Mouse (Mus musculus) liver, embryonic 11.5 days (tissue): ENCODE results near the gene Tex2. TPM values are rescaled to one million over a fixed set of nuclear protein-coding genes. Genes with fewer than 3 reads are reported as not detected.

ENCODE experiments used
- ATAC-seq: fragments of 200-750 bp; cut with Nextera tagmentation; replicated peaks from 2 replicates; pipeline ENCODE4 v1.8.0; 2017; ENCODE audit warnings: moderate number of reproducible peaks, mild to moderate bottlenecking, moderate TSS enrichment, moderate library complexity; ENCODE audit not compliant: low FRiP score
- DNase-seq: peaks from one replicate; pipeline ENCODE4 v3.0.0-alpha.2; 2017; ENCODE audit warnings: low spot score
- H3K27ac ChIP-seq: fragments of 300-500 bp; sonication (generic); 2 replicates; pipeline ENCODE4 v1.5.1; 2014; ENCODE audit warnings: mild to moderate bottlenecking, low read depth, low read length, control low read depth
- H3K27me3 ChIP-seq: fragments of 300-500 bp; sonication (generic); replicated peaks from 2 replicates; pipeline ENCODE4 v1.6.1; 2014; ENCODE audit warnings: low read length, mixed read lengths; ENCODE audit not compliant: control insufficient read depth, insufficient read depth
- H3K36me3 ChIP-seq: fragments of 300-500 bp; sonication (generic); 2 replicates; pipeline ENCODE4 v1.6.1; 2014; ENCODE audit warnings: mild to moderate bottlenecking, low read length, moderate library complexity, mixed read lengths; ENCODE audit not compliant: control insufficient read depth, insufficient read depth
- H3K4me1 ChIP-seq: fragments of 300-500 bp; sonication (generic); replicated peaks from 2 replicates; pipeline ENCODE4 v1.6.1; 2014; ENCODE audit warnings: low read length, mixed read lengths; ENCODE audit not compliant: control insufficient read depth, insufficient read depth
- H3K4me2 ChIP-seq: fragments of 300-500 bp; sonication (generic); 2 replicates; pipeline ENCODE4 v1.6.1; 2014; ENCODE audit warnings: mild to moderate bottlenecking, control low read depth, moderate library complexity
- H3K4me3 ChIP-seq: fragments of 300-500 bp; sonication (generic); 2 replicates; pipeline ENCODE4 v1.5.1; 2014; ENCODE audit warnings: low read depth, low read length, control low read depth
- H3K9ac ChIP-seq: fragments of 300-500 bp; sonication (generic); 2 replicates; pipeline ENCODE4 v1.6.1; 2014; ENCODE audit warnings: low read depth, low read length, control low read depth
- H3K9me3 ChIP-seq: fragments of 300-500 bp; sonication (generic); 2 replicates; pipeline ENCODE4 v1.6.1; 2016; ENCODE audit warnings: low read length, inconsistent platforms, mixed read lengths; ENCODE audit not compliant: control insufficient read depth
- WGBS: fragments of 180-500 bp; shearing (Covaris S2); extraction: QIAGEN DNeasy Blood & Tissue Kit; methylation state at CpG from one replicate; pipeline ENCODE4 v1.1.7; 2014; 5-methylcytosine and 5-hydroxymethylcytosine counted together
- polyA plus RNA-seq: library from polyadenylated mRNA; unstranded; fragments of >200 nt; fragmentation: Nextera tagmentation; extraction: Ambion mirVana; gene quantifications from 2 replicates; pipeline ENCODE4 v1.2.1, GENCODE M21; 2014

Tex2 gene
- polyA plus RNA-seq, 1 experiment from 2014 or later = 13.4 TPM

GRCm38 (mm10) chr11:106591183-106591582 is 22.0 kb downstream of the Tex2 start:
- no peak for DNase-seq
- ATAC-seq = no peak
- no peaks in the 10 kb centered on the region for H3K36me3 ChIP-seq
- H3K27ac ChIP-seq = no peak overlapping the region
- H3K27me3 ChIP-seq = no peaks in the 10 kb centered on the region
- H3K4me3 ChIP-seq = no peak overlapping the region
- no peaks in the 10 kb centered on the region for H3K9me3 ChIP-seq
- H3K9ac ChIP-seq = no peak overlapping the region
- H3K4me1 ChIP-seq = peaks cover 24% of the 10 kb centered on the region
- 88% methylated on average over 11 of the region's 11 CpGs for WGBS
- H3K4me2 ChIP-seq = no peak overlapping the region

- no peak for ATAC-seq
- DNase-seq = no peak
- Histone ChIP-seq H3K9me3 (no peaks in the 10 kb centered on the region), H3K9ac (no peak overlapping the region), H3K4me3 (no peak overlapping the region), H3K4me1 (peaks cover 20% of the 10 kb centered on the region), H3K4me2 (no peak overlapping the region), H3K27ac (no peak overlapping the region), H3K36me3 (no peaks in the 10 kb centered on the region; the same call in 1 of the 2 replicates), H3K27me3 (no peaks in the 10 kb centered on the region)
- 72% methylated on average over 5 of the region's 5 CpGs for WGBS
These were observed 23.1 kb downstream of the Tex2 start for GRCm38 (mm10) chr11:106590143-106590542.

GRCm38 (mm10) chr11:106588781-106589180 is 24.4 kb downstream of the Tex2 start:
- H3K4me2 ChIP-seq = no peak overlapping the region
- ATAC-seq (no peak), DNase-seq (no peak)
- H3K36me3 ChIP-seq = no peaks in the 10 kb centered on the region; the same call in 1 of the 2 replicates
- no peaks in the 10 kb centered on the region for H3K9me3 ChIP-seq
- no peak overlapping the region for H3K4me3 ChIP-seq
- no peaks in the 10 kb centered on the region for H3K27me3 ChIP-seq
- H3K4me1 ChIP-seq = peaks cover 19% of the 10 kb centered on the region
- no peak overlapping the region for H3K9ac ChIP-seq
- no peak overlapping the region for H3K27ac ChIP-seq
- WGBS = 33% methylated on average over 8 of the region's 8 CpGs

GRCm38 (mm10) chr11:106587786-106588519 is 25.3 kb downstream of the Tex2 start:
- DNase-seq (no peak), ATAC-seq (no peak)
- Histone ChIP-seq H3K4me2 (no peak overlapping the region), H3K36me3 (no peaks in the 10 kb centered on the region; the same call in 1 of the 2 replicates), H3K9ac (no peak overlapping the region), H3K9me3 (no peaks in the 10 kb centered on the region), H3K4me1 (peaks cover 19% of the 10 kb centered on the region), H3K27me3 (no peaks in the 10 kb centered on the region), H3K27ac (no peak overlapping the region), H3K4me3 (no peak overlapping the region)
- WGBS = 74% methylated on average over 10 of the region's 10 CpGs

- DNase-seq (no peak), ATAC-seq (no peak)
- Histone ChIP-seq H3K27ac (no peak overlapping the region), H3K4me3 (no peak overlapping the region), H3K36me3 (no peaks in the 10 kb centered on the region; the same call in 1 of the 2 replicates), H3K4me1 (peaks cover 5% of the 10 kb centered on the region), H3K27me3 (no peaks in the 10 kb centered on the region), H3K4me2 (no peak overlapping the region), H3K9ac (no peak overlapping the region), H3K9me3 (no peaks in the 10 kb centered on the region)
- 96% methylated on average over 1 of the region's 1 CpGs for WGBS
These were observed 29.4 kb downstream of the Tex2 start for GRCm38 (mm10) chr11:106583801-106584200.

GRCm38 (mm10) chr11:106581357-106581756 is 31.9 kb downstream of the Tex2 start:
- 92% methylated on average over 10 of the region's 10 CpGs for WGBS
- no peaks in the 10 kb centered on the region for H3K9me3 ChIP-seq
- no peak for ATAC-seq

GRCm38 (mm10) chr11:106580468-106580867 is 32.8 kb downstream of the Tex2 start:
- no peak for ATAC-seq
- 77% methylated on average over 8 of the region's 8 CpGs for WGBS
- Histone ChIP-seq H3K27ac (no peak overlapping the region), H3K27me3 (no peaks in the 10 kb centered on the region), H3K4me3 (no peak overlapping the region), H3K4me1 (no peaks in the 10 kb centered on the region; the same call in 1 of the 2 replicates), H3K9ac (no peak overlapping the region), H3K4me2 (no peak overlapping the region), H3K36me3 (no peaks in the 10 kb centered on the region; the same call in 1 of the 2 replicates), H3K9me3 (no peaks in the 10 kb centered on the region)
- DNase-seq = no peak

More at GRCm38 (mm10) chr11:106581357-106581756, 31.9 kb downstream of the Tex2 start:
- H3K4me3 ChIP-seq = no peak overlapping the region
- H3K27me3 ChIP-seq = no peaks in the 10 kb centered on the region
- no peak for DNase-seq
- H3K4me2 ChIP-seq = no peak overlapping the region
- no peak overlapping the region for H3K27ac ChIP-seq
- no peaks in the 10 kb centered on the region; the same call in 1 of the 2 replicates for H3K4me1 ChIP-seq
- H3K36me3 ChIP-seq = no peaks in the 10 kb centered on the region; the same call in 1 of the 2 replicates
- H3K9ac ChIP-seq = no peak overlapping the region

- 45% methylated on average over 5 of the region's 5 CpGs for WGBS
- ATAC-seq (no peak), DNase-seq (no peak)
- Histone ChIP-seq H3K9ac (no peak overlapping the region), H3K9me3 (no peaks in the 10 kb centered on the region), H3K27ac (no peak overlapping the region), H3K27me3 (no peaks in the 10 kb centered on the region), H3K4me1 (no peaks in the 10 kb centered on the region; the same call in 1 of the 2 replicates), H3K36me3 (no peaks in the 10 kb centered on the region), H3K4me2 (no peak overlapping the region), H3K4me3 (no peak overlapping the region)
These were observed 33.3 kb downstream of the Tex2 start for GRCm38 (mm10) chr11:106579957-106580356.

GRCm38 (mm10) chr11:106579146-106579545 is 34.1 kb downstream of the Tex2 start:
- no peaks in the 10 kb centered on the region for H3K27me3 ChIP-seq
- H3K9ac ChIP-seq = no peak overlapping the region
- DNase-seq (no peak), ATAC-seq (no peak)
- no peak overlapping the region for H3K4me3 ChIP-seq
- no peaks in the 10 kb centered on the region; the same call in 1 of the 2 replicates for H3K4me1 ChIP-seq
- H3K4me2 ChIP-seq = no peak overlapping the region
- no peak overlapping the region for H3K27ac ChIP-seq
- WGBS = 89% methylated on average over 2 of the region's 2 CpGs
- H3K36me3 ChIP-seq = no peaks in the 10 kb centered on the region
- no peaks in the 10 kb centered on the region for H3K9me3 ChIP-seq
